10 mouse cellular contexts compared by ENCODE assay signal in genomic region chr5:124026568-124026967, GRCm38 (mm10). TPM values are rescaled to one million over a fixed set of nuclear protein-coding genes. Genes with fewer than 3 reads are reported as not detected.
A peak's percentile ranks its signal among the peaks of the same experiment; 100 is the strongest.
DNase-seq lines count a peak whose midpoint lies in the region; ATAC-seq lines count a peak whose summit lies in the region.
"Had no signal": no experiment of that assay in that cellular context is flagged by ENCODE, and none has a peak within 500 bp of the region (broad histone marks: within the 10 kb centered on the region; RNA-seq: fewer than 3 reads in every experiment).

No protein-coding gene starts in this region.

- no peak for DNase-seq in right cerebral cortex, postnatal 14 days
- DNase-seq in lung, postnatal 10 days, result no peak
- DNase-seq: thymus, postnatal 25 days had no signal

- 0 out of 2 replicates have a peak, but pooled peaks cover 5% of the 10 kb centered on the region for H3K36me3 ChIP-seq in kidney, embryonic 16.5 days (ENCODE audit: insufficient read depth, low read length)
- H3K36me3 ChIP-seq in kidney, embryonic 14.5 days (ENCODE audit: control insufficient read depth, insufficient read depth, low read length), result no peaks in the 10 kb centered on the region; the same call in 1 of the 2 replicates
- peaks cover 7% of the 10 kb centered on the region for H3K36me3 ChIP-seq in forebrain, embryonic 12.5 days (replicated peaks)
- peaks cover 12% of the 10 kb centered on the region; the same call in 1 of the 2 replicates for H3K36me3 ChIP-seq in hindbrain, embryonic 12.5 days

- peak overlapping the region; percentile 67 for H3K27ac ChIP-seq in kidney, embryonic 16.5 days (ENCODE audit: low read length)
- H3K27ac ChIP-seq in kidney, embryonic 14.5 days (ENCODE audit: low read depth, low read length), result no peak overlapping the region
- H3K27ac ChIP-seq in forebrain, embryonic 12.5 days, result peak overlapping the region; percentile 68
- no peak overlapping the region; the same call in 1 of the 2 replicates for H3K27ac ChIP-seq in hindbrain, embryonic 12.5 days
- H3K27ac ChIP-seq: embryonic facial prominence, embryonic 12.5 days had no signal

- 80% methylated on average over 5 of the region's 5 CpGs for WGBS in kidney, embryonic 16.5 days
- 73% methylated on average over 5 of the region's 5 CpGs for WGBS in kidney, embryonic 14.5 days
- WGBS in forebrain, embryonic 12.5 days, result 48% methylated on average over 5 of the region's 5 CpGs
- WGBS in hindbrain, embryonic 12.5 days, result 65% methylated on average over 5 of the region's 5 CpGs

- H3K27me3 ChIP-seq in kidney, embryonic 16.5 days (ENCODE audit: insufficient read depth, low read length), result no peaks in the 10 kb centered on the region
- H3K27me3 ChIP-seq in kidney, embryonic 14.5 days (ENCODE audit: control insufficient read depth, insufficient read depth, low read length), result no peaks in the 10 kb centered on the region
- H3K27me3 ChIP-seq in forebrain, embryonic 12.5 days, result no peaks in the 10 kb centered on the region
- no peaks in the 10 kb centered on the region for H3K27me3 ChIP-seq in hindbrain, embryonic 12.5 days
- H3K27me3 ChIP-seq: embryonic facial prominence, embryonic 12.5 days had no signal

- no peak overlapping the region for H3K4me2 ChIP-seq in kidney, embryonic 16.5 days (replicated peaks; ENCODE audit: low read depth, low read length)
- H3K4me2 ChIP-seq in kidney, embryonic 14.5 days (replicated peaks; ENCODE audit: low read depth, low read length), result no peak overlapping the region
- H3K4me2 ChIP-seq in forebrain, embryonic 12.5 days, result peak overlapping the region; percentile 22; the same call in 1 of the 2 replicates
- H3K4me2 ChIP-seq in hindbrain, embryonic 12.5 days (replicated peaks), result no peak overlapping the region
- H3K4me2 ChIP-seq: embryonic facial prominence, embryonic 12.5 days had no signal

- H3K4me3 ChIP-seq in kidney, embryonic 16.5 days (ENCODE audit: low read length), result no peak overlapping the region
- H3K4me3 ChIP-seq in kidney, embryonic 14.5 days (ENCODE audit: low read length), result no peak overlapping the region
- no peak overlapping the region for H3K4me3 ChIP-seq in forebrain, embryonic 12.5 days (replicated peaks)
- H3K4me3 ChIP-seq in hindbrain, embryonic 12.5 days, result no peak overlapping the region
- H3K4me3 ChIP-seq: embryonic facial prominence, embryonic 12.5 days had no signal

- peaks cover 64% of the 10 kb centered on the region for H3K4me1 ChIP-seq in kidney, embryonic 16.5 days (ENCODE audit: insufficient read depth, low read length)
- peaks cover 53% of the 10 kb centered on the region for H3K4me1 ChIP-seq in kidney, embryonic 14.5 days (ENCODE audit: control insufficient read depth, insufficient read depth, low read length)
- peaks cover 81% of the 10 kb centered on the region for H3K4me1 ChIP-seq in forebrain, embryonic 12.5 days
- peaks cover 71% of the 10 kb centered on the region for H3K4me1 ChIP-seq in hindbrain, embryonic 12.5 days

- H3K9ac ChIP-seq in kidney, embryonic 16.5 days (replicated peaks; ENCODE audit: low read length), result no peak overlapping the region
- no peak overlapping the region for H3K9ac ChIP-seq in kidney, embryonic 14.5 days (ENCODE audit: low read depth, low read length)
- H3K9ac ChIP-seq in forebrain, embryonic 12.5 days, result peak overlapping the region; percentile 4; the same call in 1 of the 2 replicates
- H3K9ac ChIP-seq in hindbrain, embryonic 12.5 days, result 0 out of 2 replicates have a peak overlapping the region, but pooled peaks have one; percentile 32
- H3K9ac ChIP-seq: embryonic facial prominence, embryonic 12.5 days had no signal

- ATAC-seq in kidney, embryonic 16.5 days (ENCODE audit: low FRiP score, low TSS enrichment), result no peak
- no peak for ATAC-seq in kidney, embryonic 14.5 days (ENCODE audit: low FRiP score, low TSS enrichment)
- no peak for ATAC-seq in forebrain, embryonic 12.5 days (ENCODE audit: low FRiP score)
- ATAC-seq in hindbrain, embryonic 12.5 days (ENCODE audit: low FRiP score), result no peak
- ATAC-seq in megakaryocyte, adult 5-6 weeks (ENCODE audit: poor library complexity, severe bottlenecking), result peak; percentile 26

- no peaks in the 10 kb centered on the region for H3K9me3 ChIP-seq in kidney, embryonic 16.5 days (ENCODE audit: low read length)
- no peaks in the 10 kb centered on the region for H3K9me3 ChIP-seq in kidney, embryonic 14.5 days (ENCODE audit: control insufficient read depth, low read length)
- H3K9me3 ChIP-seq in forebrain, embryonic 12.5 days, result no peaks in the 10 kb centered on the region
- H3K9me3 ChIP-seq in hindbrain, embryonic 12.5 days (replicated peaks), result no peaks in the 10 kb centered on the region
- H3K9me3 ChIP-seq: embryonic facial prominence, embryonic 12.5 days; G1E had no signal

RNA-seq across cellular contexts. Expression of gene Vps37b, which starts 5.5 kb away (rescaled TPM):
- 40.8 and 41.8 TPM in 2 replicates for polyA plus RNA-seq in kidney, embryonic 16.5 days (2015; fragmentation: Nextera tagmentation; extraction: Ambion mirVana)
- 20.2 and 27.6 TPM in 2 replicates for polyA plus RNA-seq in kidney, embryonic 14.5 days (2014; fragmentation: Nextera tagmentation; extraction: Ambion mirVana)
- polyA plus RNA-seq in forebrain, embryonic 12.5 days (2016; fragmentation: Nextera tagmentation; extraction: Ambion mirVana), result 70.5 and 73.4 TPM in 2 replicates
- 70.8 and 78.6 TPM in 2 replicates for polyA plus RNA-seq in hindbrain, embryonic 12.5 days (2016; fragmentation: Nextera tagmentation; extraction: Ambion mirVana)
- total RNA-seq in megakaryocyte, adult 5-6 weeks (2015), result 28.9 and 29.2 TPM in 2 replicates
- 29.1 and 29.9 TPM in 2 replicates for total RNA-seq in megakaryocyte, adult 5-6 weeks (2017)

RNA-seq across cellular contexts. Expression of gene Hip1r, which starts 53.1 kb away (rescaled TPM):
- polyA plus RNA-seq in kidney, embryonic 16.5 days (2015; fragmentation: Nextera tagmentation; extraction: Ambion mirVana), result 23.1 and 25.6 TPM in 2 replicates
- polyA plus RNA-seq in kidney, embryonic 14.5 days (2014; fragmentation: Nextera tagmentation; extraction: Ambion mirVana), result 11.0 and 13.0 TPM in 2 replicates
- polyA plus RNA-seq in forebrain, embryonic 12.5 days (2016; fragmentation: Nextera tagmentation; extraction: Ambion mirVana), result 16.0 and 17.9 TPM in 2 replicates
- 14.4 and 20.4 TPM in 2 replicates for polyA plus RNA-seq in hindbrain, embryonic 12.5 days (2016; fragmentation: Nextera tagmentation; extraction: Ambion mirVana)
- total RNA-seq in megakaryocyte, adult 5-6 weeks (2015), result 6.0 and 6.6 TPM in 2 replicates
- total RNA-seq in megakaryocyte, adult 5-6 weeks (2017), result 12.1 and 13.0 TPM in 2 replicates

Comparison
In these comparisons a context has a peak if more than half of its experiments do, and no peak if none do; other contexts are left out.
1. H3K27ac ChIP-seq: peak in kidney, embryonic 16.5 days (single experiment) and forebrain, embryonic 12.5 days (single experiment); none in kidney, embryonic 14.5 days (single experiment) and hindbrain, embryonic 12.5 days (single experiment).
2. H3K9ac ChIP-seq: peak in forebrain, embryonic 12.5 days (single experiment) and hindbrain, embryonic 12.5 days (single experiment); none in kidney, embryonic 16.5 days (single experiment) and kidney, embryonic 14.5 days (single experiment).